Mouse (Mus musculus) C2C12 (cell line): Measurements from ENCODE around the gene Hes5.

Experiments used
- CEBPB ChIP-seq: IDR thresholded peaks from one replicate; pipeline ENCODE4 v1.6.1; 2011; ENCODE audit warnings: low read depth, mild to moderate bottlenecking, control low read depth, moderate library complexity
- CTCF ChIP-seq: IDR thresholded peaks from one replicate; pipeline ENCODE4 v1.5.1; 2011; ENCODE audit not compliant: control insufficient read depth, insufficient read depth, insufficient read length
- FOSL1 ChIP-seq: IDR thresholded peaks from one replicate; pipeline ENCODE4 v1.8.0; 2011; ENCODE audit warnings: mild to moderate bottlenecking, low read length; ENCODE audit not compliant: poor library complexity, insufficient read depth, severe bottlenecking
- MAX ChIP-seq: IDR thresholded peaks from one replicate; pipeline ENCODE4 v1.6.1; 2011; ENCODE audit warnings: mild to moderate bottlenecking, control low read depth
- MYOD1 ChIP-seq: IDR thresholded peaks from one replicate; pipeline ENCODE4 v1.6.1; 2011; ENCODE audit warnings: low read depth; ENCODE audit not compliant: control insufficient read depth, insufficient read length
- MYOG ChIP-seq: IDR thresholded peaks from one replicate; pipeline ENCODE4 v1.6.1; 2011; ENCODE audit not compliant: control insufficient read depth, insufficient read length; ENCODE audit errors: extremely low read depth
- USF1 ChIP-seq: IDR thresholded peaks from one replicate; pipeline ENCODE4 v1.6.1; 2011; ENCODE audit warnings: low read depth, mild to moderate bottlenecking, control low read depth, moderate library complexity

DNA sequence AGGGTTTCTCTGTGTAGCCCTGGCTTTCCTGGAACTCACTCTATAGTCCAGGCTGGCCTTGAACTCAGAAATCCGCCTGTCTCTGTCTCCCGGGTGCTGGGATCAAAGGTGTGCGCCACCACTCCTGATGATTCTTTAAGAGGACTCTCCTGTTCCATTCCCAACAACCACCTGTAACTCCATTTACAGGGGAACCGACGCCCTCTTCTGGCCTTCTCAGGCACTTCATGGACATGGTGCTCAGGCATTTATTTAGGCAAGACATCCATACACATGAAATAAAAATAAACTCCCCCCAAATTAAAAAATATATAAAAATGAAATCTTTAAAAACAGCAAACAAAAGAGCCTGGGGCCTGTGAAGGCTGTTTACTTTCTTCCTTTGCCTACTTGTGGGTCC is 6.5 kb downstream of the Hes5 start:
- TF ChIP-seq USF1 = no peak
- TF ChIP-seq CTCF = no peak
- no peak for TF ChIP-seq MYOG
- TF ChIP-seq MYOD1 = no peak
- TF ChIP-seq CEBPB = no peak
- no peak for TF ChIP-seq MAX
- TF ChIP-seq FOSL1 = no peak
